7 mouse cellular contexts compared by ENCODE assay signal in genomic region chr11:109485398-109486045, GRCm38 (mm10). TPM values are rescaled to one million over a fixed set of nuclear protein-coding genes. Genes with fewer than 3 reads are reported as not detected.
DNase-seq lines count a peak whose midpoint lies in the region; ATAC-seq lines count a peak whose summit lies in the region.

No protein-coding gene starts in this region.

- peak; percentile 41 for ATAC-seq in monocyte, adult 5-6 weeks (replicated peaks; ENCODE audit: insufficient number of reproducible peaks, low FRiP score, low TSS enrichment, poor library complexity, severe bottlenecking)
- ATAC-seq in activated CD4-positive, CD25-positive, alpha-beta regulatory T cell, adult 4 months = no peak

- peak; percentile 40 to 75 for DNase-seq in layer of hippocampus, adult 18-20 months (ENCODE audit: low spot score in 2 of 2)
- no peak for DNase-seq in layer of hippocampus, postnatal 10 days (ENCODE audit: low spot score in 2 of 2)
- peak; percentile 75 for DNase-seq in gastrocnemius, postnatal 10 days
- peak; percentile 93 for DNase-seq in layer of hippocampus, adult 9-11 months
- no peak for DNase-seq in neural tube, embryonic 10.5 days (ENCODE audit: extremely low spot score, low spot score)

RNA-seq across cellular contexts. Expression of gene Slc16a6, which starts 12.1 kb away (rescaled TPM):
- total RNA-seq in layer of hippocampus, adult 18-20 months (2021) = 1 to 10 TPM; 5.9 to 6.1 TPM
- total RNA-seq in layer of hippocampus, postnatal 10 days (2021) = 10 to 100 TPM; 11.4 to 14.9 TPM
- 10 to 100 TPM; 18.6 to 20.8 TPM for total RNA-seq in gastrocnemius, postnatal 10 days (2021)
- 9.1 to 20.3 TPM (median 11.3 TPM) in 3 replicates for total RNA-seq in monocyte, adult 5-6 weeks (2017)
- polyA plus RNA-seq in activated CD4-positive, CD25-positive, alpha-beta regulatory T cell, adult 4 months (2017; shearing (Covaris generic)) = 10 to 100 TPM; 21.1 to 24.9 TPM

RNA-seq across cellular contexts. Expression of gene Arsg, which starts 12.3 kb away (rescaled TPM):
- total RNA-seq in layer of hippocampus, adult 18-20 months (2021) = 10 to 100 TPM; 15.1 to 17.4 TPM
- 1 to 10 TPM; 6.6 to 9.1 TPM for total RNA-seq in layer of hippocampus, postnatal 10 days (2021)
- total RNA-seq in gastrocnemius, postnatal 10 days (2021) = 10 to 100 TPM in 1 of 2 experiments, 1 to 10 TPM in 1; 9.3 to 12.3 TPM
- 0.96 to 2.5 TPM (median 1.1 TPM) in 3 replicates for total RNA-seq in monocyte, adult 5-6 weeks (2017)
- polyA plus RNA-seq in activated CD4-positive, CD25-positive, alpha-beta regulatory T cell, adult 4 months (2017; shearing (Covaris generic)) = 1 to 10 TPM; 4.5 to 5.5 TPM

RNA-seq across cellular contexts. Expression of gene Amz2, which starts 59.8 kb away (rescaled TPM):
- total RNA-seq in layer of hippocampus, adult 18-20 months (2021) = 10 to 100 TPM; 56.2 to 56.7 TPM
- total RNA-seq in layer of hippocampus, postnatal 10 days (2021) = 100 to 1,000 TPM; 104 to 111 TPM
- total RNA-seq in gastrocnemius, postnatal 10 days (2021) = 10 to 100 TPM; 48.8 to 49.5 TPM
- total RNA-seq in monocyte, adult 5-6 weeks (2017) = 32.6 to 34.9 TPM (median 33.6 TPM) in 3 replicates
- 10 to 100 TPM; 39.6 to 51.6 TPM for polyA plus RNA-seq in activated CD4-positive, CD25-positive, alpha-beta regulatory T cell, adult 4 months (2017; shearing (Covaris generic))

Comparison
In these comparisons a context has a peak if more than half of its experiments do, and no peak if none do; other contexts are left out.
1. DNase-seq: peak in layer of hippocampus, adult 18-20 months (2 of 2), gastrocnemius, postnatal 10 days (single experiment) and layer of hippocampus, adult 9-11 months (single experiment); none in layer of hippocampus, postnatal 10 days (0 of 2) and neural tube, embryonic 10.5 days (single experiment).